Mouse (Mus musculus) thymus, adult 2 months (tissue): ENCODE data around the gene Huwe1.

ENCODE experiments used
- CTCF ChIP-seq: fragments of 200-500 bp; IDR thresholded peaks from 2 replicates; pipeline ENCODE4 v1.5.1; 2012; ENCODE audit warnings: mild to moderate bottlenecking, control low read depth, low read length, moderate library complexity, borderline replicate concordance; ENCODE audit not compliant: control insufficient read depth, poor library complexity, insufficient read depth; ENCODE audit errors: extremely low read depth
- POLR2A ChIP-seq: fragments of 200-500 bp; IDR thresholded peaks from 2 replicates; pipeline ENCODE4 v1.6.1; 2012; ENCODE audit warnings: mild to moderate bottlenecking, low read length, control low read depth, moderate library complexity; ENCODE audit not compliant: control insufficient read depth, poor library complexity, insufficient read depth; ENCODE audit errors: extremely low read depth

- TF ChIP-seq CTCF (no peak), POLR2A (no peak)
These were observed 128.8 kb downstream of the Huwe1 start for GRCm38 (mm10) chrX:151929390-151929789.
